Mouse (Mus musculus) testis, postnatal 10 days (tissue): ENCODE data around the gene BC004004.
"Not testable (repeated sequence)": the region's sequence is repeated elsewhere in the genome, so short reads cannot be mapped to it uniquely, and the experiment has no call there.

Experiments used
- DNase-seq: peaks from one replicate; pipeline ENCODE4 v3.0.0; 2021; ENCODE audit warnings: low spot score

The BC004004 gene

GRCm38 (mm10) chr17:29299282-29299681 is 30.7 kb downstream of the BC004004 start:
- no peak for DNase-seq

- DNase-seq = no peak
Observed at GRCm38 (mm10) chr17:29300926-29301325, 32.3 kb downstream of the BC004004 start.

- DNase-seq = no peak
Observed at GRCm38 (mm10) chr17:29301421-29301820, 32.8 kb downstream of the BC004004 start.

- no peak for DNase-seq
Observed at GRCm38 (mm10) chr17:29302149-29302548, 33.6 kb downstream of the BC004004 start.

GRCm38 (mm10) chr17:29303087-29303486 is 34.5 kb downstream of the BC004004 start:
- peak; percentile 63 for DNase-seq

- DNase-seq = no peak
Observed at GRCm38 (mm10) chr17:29303856-29304255, 35.3 kb downstream of the BC004004 start.

- no peak for DNase-seq
Observed at GRCm38 (mm10) chr17:29304376-29305057, 35.9 kb downstream of the BC004004 start.

- no peak for DNase-seq
Observed at GRCm38 (mm10) chr17:29305058-29305806, 36.6 kb downstream of the BC004004 start.

GRCm38 (mm10) chr17:29305871-29306270 is 37.3 kb downstream of the BC004004 start:
- DNase-seq = no peak

GRCm38 (mm10) chr17:29310056-29310623 is 41.6 kb downstream of the BC004004 start:
- no peak for DNase-seq

- no peak for DNase-seq
Observed at GRCm38 (mm10) chr17:29311602-29312001, 43.0 kb downstream of the BC004004 start.

GRCm38 (mm10) chr17:29312082-29312481 is 43.5 kb downstream of the BC004004 start:
- DNase-seq = no peak

- no peak for DNase-seq
Observed at GRCm38 (mm10) chr17:29313300-29313699, 44.7 kb downstream of the BC004004 start.

- no peak for DNase-seq
Observed at GRCm38 (mm10) chr17:29315672-29316465, 47.3 kb downstream of the BC004004 start.

- no peak for DNase-seq
Observed at GRCm38 (mm10) chr17:29316891-29317290, 48.3 kb downstream of the BC004004 start.

- not testable (repeated sequence) for DNase-seq
Observed at GRCm38 (mm10) chr17:29317380-29317779, 48.8 kb downstream of the BC004004 start, which contains the start of gene Pi16. Gene Pi16 (plus strand): TSS chr17:29317680.

- no peak for DNase-seq
Observed at GRCm38 (mm10) chr17:29318731-29319250, 50.2 kb downstream of the BC004004 start.

- DNase-seq = no peak
Observed at GRCm38 (mm10) chr17:29319476-29319875, 50.9 kb downstream of the BC004004 start.

- no peak for DNase-seq
Observed at GRCm38 (mm10) chr17:29319881-29320639, 51.5 kb downstream of the BC004004 start.

- DNase-seq = no peak
Observed at GRCm38 (mm10) chr17:29321765-29322602, 53.4 kb downstream of the BC004004 start.
